Mouse (Mus musculus) megakaryocyte, embryonic 14.5 days (primary cell): ENCODE measurements around the gene Cldn7.

Experiments
- FLI1 ChIP-seq: IDR thresholded peaks from 2 replicates; pipeline ENCODE4 v1.6.1; 2012; ENCODE audit warnings: low read length, inconsistent platforms, mixed read lengths
- GATA1 ChIP-seq: IDR thresholded peaks from 3 replicates; pipeline ENCODE4 v1.6.1; 2012; ENCODE audit warnings: mixed read lengths, low read length, inconsistent platforms, borderline replicate concordance

DNA sequence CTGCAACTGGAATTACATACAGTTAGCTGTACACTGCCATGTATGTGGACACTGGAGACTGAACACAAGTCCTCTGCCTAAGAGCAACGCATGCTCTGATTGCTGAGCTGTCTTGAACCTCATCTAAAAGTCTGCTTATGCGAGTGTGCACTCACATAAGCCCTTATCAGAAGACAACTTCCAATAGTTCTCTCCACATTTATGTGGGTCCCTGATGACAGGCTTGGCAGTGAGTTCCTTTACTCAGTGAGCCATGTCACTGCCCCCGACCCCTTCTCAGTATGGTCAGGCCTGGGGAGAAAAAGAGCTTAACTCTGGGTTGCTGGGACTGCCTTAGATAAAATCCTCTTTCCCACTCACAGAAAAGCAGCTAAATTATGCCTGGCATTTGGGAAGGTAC lies 52.1 kb downstream of the Cldn7 start, which contains the start of gene Dlg4:
- no peak for TF ChIP-seq FLI1
- no peak for TF ChIP-seq GATA1
